Mouse (Mus musculus): ENCODE data around the gene Dip2a. TPM values are rescaled to one million over a fixed set of nuclear protein-coding genes. Genes with fewer than 3 reads are reported as not detected.

Dip2a gene
- polyA plus RNA-seq, 2 experiments from 2014 or later = 1.3 to 1.8 TPM

DNA sequence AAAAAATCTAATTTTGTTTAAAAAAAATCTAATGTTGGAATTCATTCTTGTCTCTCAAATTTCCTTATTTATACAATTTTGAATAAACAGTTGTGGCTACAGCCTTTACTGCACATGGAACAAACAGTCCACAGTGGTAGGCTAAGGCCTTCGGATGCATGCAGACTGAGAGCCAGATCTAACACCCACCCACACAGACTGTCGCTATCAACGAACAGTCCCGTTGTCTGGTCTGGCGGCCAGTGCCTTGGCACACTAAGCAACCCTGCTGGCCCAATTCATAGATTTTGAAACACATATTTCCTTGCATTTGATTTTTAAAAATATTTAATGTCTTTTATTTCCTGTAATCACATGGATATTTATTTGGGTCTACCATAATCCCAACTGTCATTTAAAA is 45.0 kb downstream of the Dip2a start:
- no peak for ATAC-seq

DNA sequence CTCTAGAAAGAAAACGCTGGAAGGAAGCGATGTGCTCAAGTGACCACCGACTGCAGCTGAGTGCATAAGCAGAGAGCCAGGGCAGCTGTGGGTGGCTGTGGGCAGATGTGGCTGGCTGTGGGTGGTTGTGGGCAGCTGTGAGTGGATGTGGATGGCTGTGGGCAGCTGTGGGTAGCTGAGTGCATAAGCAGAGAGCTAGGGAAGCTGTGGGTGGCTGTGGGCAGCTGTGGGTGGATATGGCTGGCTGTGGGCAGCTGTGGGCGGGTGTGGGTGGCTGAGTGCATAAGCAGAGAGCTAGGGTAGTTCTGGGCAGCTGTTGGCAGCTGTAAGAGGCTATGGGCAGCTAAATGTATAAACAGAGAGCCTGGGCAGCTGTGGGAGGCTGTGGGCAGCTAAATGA is 51.9 kb downstream of the Dip2a start:
- ATAC-seq = no peak

DNA sequence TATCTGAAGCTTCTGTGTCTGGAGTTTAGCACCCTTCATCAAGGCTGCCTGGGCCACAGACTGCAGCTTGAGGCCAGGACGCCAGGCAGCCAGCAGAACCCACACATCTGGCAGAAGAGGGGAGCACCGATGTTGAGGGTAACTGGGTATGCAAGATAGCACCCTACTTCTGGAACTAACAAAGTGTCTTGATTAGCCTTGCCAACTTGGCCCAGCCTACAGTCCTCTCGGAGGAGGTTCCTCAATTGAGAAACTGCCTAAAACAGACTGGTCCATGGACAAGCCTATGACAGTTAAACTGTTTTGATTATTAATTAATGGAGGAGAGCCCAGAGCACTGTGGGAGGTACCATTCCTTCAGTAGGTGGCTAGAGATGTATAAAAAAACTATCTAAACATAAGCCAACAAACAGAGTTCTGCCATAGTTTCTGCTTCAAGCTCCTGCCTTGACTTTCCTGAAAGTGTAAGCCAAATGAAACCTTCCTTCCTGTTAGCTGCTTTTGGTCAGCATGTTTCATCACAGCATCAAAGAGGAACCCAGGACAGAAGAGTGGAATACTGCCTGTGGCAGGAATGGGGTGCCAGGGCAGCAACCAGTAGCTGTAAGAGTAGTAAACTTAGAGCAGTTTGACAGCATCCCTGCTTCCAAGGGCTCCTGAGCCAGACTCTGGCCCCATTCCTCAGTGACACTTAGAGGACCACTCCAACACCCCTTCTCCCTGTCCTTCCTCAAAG is 55.0 kb downstream of the Dip2a start:
- no peak for ATAC-seq

DNA sequence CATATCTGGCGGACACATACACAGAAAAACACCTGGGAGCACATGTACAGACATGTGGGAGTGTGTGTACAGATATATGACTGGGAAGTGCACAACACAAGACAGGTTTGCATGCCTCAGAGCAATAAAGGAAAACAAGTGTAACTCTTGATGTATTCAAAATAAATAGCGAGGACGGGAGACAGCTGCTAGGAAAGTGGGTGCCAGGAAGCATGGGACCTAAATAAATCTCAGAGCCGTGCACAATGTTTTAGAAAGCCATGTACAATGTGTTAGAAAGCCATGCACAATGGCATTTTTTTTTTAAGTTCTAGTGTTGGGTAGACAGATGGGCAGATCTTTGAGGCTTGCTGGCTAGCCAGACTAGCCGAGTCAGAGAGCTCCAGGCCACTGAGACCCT is 56.0 kb downstream of the Dip2a start:
- no peak for ATAC-seq

DNA sequence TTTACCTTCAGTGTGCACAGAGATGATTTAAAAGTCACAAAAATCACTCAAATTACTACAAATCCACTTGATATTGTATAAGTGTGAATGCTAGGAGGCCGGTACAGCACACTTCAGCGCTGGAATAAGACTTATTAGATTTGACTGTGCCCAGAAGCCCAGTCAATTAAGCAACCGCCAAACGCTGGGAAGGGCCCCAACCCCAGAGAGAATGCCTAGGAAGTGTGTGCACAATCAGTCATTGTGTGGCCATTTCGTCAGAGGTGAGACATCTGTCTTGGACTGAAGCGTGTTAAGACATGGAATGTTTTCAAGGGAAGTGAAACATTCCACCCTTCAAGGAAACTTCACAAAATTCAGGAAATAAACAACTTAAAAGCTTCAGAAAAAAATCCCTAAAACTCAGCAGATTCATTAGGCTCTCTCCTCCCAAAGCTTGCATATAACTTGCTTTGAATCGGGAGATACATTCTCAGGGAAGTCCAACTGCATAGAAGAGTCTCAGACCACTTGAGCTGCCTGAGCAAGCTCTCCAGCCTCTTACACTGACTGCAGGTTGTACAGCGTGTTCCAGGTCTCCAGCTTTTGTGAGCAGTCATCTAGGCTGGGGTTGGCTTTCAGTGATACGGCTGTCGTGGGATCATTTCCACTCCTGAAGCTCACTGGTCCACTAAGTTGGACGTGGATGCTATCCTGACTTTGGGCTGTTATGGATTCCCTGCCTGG is 56.7 kb downstream of the Dip2a start:
- no peak for ATAC-seq

DNA sequence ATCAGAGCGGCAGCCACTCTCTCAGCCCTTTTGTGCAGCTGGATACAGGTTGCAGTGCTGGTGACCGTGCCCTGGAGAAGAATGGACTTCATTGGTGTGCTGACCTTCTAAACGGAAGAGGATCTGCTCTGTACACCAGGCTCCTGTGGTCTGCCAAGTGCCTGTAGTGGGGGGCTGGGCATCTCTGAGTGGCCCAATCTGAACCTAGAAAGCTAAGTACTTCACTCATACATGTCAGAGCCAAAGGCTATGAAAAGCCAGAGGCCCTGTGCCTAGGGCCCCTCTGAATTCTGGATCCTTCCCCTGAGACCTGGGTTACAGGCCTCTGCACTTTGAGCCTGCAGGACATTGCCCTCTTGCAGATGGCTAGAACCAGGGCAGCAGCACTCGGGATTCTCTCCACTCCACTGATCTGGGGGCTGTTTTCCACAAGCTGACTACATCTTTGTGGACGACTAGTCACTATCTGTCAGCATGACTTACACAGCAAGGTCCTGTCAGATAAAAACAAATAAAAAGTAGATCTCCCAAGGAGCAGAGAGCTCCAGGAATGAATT is 66.5 kb downstream of the Dip2a start:
- no peak for ATAC-seq

DNA sequence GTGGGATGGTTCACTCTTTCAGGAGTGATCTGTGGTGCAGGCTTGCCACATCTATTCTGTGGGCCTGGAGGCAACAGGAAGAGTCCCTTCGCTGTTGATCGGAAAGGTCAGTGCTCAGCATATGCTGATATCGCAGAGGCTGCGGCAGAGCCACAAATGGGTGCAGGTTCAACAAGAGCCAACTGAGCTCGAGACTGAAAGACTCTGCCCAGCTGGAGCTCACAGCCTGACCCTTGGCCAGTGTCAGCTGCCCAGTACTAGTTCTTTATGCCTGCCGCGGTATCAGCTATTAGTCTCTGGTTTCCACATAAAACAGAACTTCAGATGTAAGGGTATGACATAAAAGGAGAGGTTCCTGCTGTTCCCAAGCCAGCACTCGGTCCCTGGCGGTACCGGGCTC is 69.8 kb downstream of the Dip2a start:
- ATAC-seq = no peak

DNA sequence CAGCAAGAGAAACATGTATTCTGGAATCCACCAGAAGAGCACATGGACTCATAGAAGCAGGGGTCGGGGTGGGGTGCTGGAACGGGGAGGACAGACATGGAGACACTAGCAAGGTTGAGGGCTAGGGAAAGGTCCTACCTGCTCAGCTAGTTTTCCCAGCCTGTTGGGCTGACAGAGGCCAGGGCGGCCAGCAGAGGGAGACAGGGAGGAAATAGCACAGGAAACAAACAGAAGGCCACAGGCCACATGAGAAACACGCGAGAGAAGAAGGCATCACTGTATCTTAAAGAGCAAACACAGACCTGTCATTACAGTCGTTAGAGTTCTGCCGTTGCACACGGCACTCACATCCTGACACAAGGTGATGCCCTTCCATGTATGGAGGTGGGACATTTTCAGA is 73.9 kb downstream of the Dip2a start:
- ATAC-seq = peak; percentile 93

DNA sequence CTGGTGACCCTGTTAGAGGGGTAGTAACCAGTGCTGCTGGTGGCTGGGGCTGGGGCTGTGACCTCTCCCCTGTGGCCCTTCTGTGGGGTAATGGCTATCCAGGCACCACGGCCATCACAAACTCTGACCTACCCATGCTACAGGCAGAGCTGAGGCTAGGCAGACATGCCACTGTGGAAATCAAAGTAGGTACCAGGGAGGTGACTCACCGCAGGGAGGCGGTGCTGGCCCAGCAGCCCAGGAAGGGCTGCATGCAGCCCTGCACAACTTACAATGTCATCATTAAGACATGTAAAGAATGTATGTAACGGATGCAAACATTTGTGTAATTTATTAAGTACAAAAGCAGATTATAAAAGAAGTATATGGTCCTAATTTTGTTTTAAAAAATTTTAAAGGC is 82.7 kb downstream of the Dip2a start:
- ATAC-seq = no peak

DNA sequence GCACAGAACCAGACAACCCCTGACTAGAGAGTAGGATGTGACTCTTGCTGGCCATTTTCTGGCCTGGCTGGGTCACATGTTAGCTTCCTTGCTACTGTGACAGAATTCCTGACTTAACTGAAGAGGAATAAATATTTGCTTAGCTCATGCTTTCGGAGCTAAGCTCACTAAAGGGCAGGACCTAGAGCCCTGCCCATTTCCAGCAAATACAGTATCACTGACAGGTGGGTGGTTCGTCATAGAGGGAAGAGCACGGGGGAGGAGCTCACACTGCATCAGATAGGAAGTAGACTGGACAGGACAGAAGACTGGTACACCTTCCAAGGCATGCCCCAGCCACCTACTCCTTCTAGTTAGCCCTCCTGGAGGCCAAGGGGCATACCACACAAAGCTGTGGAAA is 83.6 kb downstream of the Dip2a start:
- ATAC-seq = no peak

DNA sequence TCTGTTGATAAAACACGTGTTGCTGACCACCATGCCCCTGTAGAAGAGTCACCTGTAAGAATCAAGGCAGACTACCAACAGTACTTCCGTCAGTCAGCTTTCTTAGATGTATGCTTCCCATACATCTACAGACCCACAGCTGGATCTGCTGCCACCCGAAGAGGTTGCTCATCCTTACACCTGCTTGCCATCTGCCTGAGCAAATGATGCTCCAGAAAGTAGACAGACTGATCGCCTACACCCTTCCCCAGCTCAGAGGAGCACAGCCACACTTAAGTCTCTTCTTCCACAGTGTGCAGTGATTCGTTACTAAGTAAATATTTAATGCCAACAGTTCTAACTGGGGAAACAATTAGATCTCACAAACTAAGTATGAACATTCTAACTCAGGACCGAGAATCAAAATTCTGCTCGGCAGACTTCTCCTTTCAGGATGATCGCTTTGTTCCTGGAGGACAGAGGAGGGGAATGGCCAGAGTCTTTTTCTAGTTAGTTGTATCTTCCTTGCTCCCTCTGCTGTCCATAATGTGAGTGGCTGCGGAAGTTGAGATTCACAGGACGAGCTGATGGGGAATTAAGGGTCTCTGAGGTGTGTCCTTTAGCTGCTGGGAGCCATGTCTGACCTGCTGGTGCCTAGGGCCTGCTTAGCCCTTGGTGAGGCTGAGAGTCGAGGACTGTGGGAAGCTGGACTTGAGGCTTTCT is 84.6 kb downstream of the Dip2a start:
- ATAC-seq = no peak

DNA sequence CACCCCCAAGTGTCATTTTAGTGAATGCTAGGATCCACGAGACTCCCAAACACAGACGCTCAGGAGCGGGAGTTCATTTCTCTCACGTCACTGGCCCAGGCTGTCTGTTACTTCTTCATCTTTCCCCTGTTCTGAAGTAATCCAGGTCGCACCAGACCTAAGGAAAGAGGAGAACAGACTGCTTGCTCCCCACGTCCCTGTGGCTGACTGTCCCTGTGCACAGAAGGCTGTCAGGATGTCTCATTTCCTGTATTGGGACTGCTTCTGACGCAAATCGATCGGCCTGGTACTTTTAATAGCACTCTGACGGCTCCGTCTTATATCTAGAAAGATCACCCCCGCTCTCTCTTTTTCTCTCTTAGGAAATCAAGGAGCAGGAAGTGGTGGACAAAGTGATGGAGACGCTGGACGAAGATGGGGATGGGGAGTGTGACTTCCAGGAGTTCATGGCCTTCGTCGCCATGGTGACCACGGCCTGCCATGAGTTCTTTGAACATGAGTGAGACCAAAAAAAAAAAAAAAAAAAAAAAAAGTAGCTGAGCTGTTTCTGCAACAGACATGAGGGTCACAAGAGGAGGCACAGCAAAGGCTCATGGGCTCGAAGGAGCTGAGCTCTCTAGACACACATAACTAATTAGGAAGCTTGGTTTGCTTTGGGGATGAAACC is 85.4 kb downstream of the Dip2a start:
- ATAC-seq = no peak

DNA sequence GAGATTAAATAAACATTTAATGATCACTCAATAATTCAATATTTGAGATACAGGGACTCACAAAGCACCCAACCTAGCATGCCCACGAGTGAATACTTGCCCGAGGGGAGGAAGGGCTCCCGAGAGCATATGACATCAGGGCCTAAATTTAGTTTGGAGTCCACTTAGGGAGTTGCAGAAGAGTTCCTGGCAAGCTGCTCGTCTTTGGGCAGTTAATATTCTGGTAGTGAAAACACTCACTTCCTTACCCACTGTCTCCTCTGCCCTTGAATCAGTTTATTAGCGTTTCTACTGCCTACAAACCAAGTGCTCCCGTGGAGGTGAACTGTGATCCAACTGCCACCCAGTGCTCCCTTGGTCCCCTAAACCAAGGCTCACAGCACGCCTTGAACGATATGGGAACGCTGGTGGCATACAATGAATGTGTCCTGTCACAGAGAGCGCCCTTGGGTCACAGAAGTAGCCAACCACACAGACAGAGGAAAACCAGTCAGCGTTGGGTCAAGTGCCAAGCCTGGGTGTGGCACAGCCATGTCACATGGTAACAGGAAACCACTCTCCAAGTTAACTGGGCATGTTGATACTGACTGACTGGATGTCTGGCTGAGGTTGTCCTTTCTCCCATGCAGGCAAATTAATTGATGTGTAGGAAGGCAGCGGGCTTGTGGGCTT is 87.2 kb downstream of the Dip2a start:
- no peak for ATAC-seq

DNA sequence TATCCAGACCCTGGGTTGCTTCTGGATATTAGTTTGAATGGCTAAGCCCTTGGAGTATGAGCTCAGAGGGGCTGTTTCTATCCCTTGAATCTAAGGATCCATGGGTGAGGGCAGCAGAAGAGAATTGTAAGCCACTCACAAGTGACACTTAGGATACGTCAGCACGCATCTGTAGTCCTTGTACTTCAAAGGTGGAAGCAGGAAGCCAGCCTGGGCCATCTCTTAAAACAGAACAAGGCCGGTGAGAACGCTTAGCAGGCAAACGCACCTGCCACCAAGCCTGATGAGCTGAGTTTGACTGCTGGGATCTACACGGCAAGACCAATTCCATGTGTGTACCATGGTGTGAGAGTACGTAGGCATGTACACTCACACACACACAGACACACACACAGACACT is 87.9 kb downstream of the Dip2a start:
- no peak for ATAC-seq

DNA sequence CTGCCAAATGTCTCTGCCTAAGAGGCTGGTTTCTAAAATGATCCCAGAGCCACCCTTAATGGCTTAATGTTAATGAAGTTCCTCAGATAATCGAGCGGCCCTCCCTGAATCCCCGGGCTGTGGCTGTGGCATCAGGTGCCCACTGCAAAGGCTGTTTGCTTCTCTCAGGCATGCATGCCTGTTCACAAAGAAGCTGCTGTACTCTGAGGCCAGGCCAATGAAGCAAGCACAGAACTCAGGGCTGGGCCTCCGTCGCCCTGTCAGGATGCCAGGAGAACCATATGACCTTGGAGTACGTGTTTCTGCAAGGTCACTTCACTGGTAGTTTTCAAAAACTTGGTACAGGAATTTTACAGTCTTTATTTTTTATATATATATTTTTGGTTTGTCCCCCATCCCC is 89.5 kb downstream of the Dip2a start:
- no peak for ATAC-seq

DNA sequence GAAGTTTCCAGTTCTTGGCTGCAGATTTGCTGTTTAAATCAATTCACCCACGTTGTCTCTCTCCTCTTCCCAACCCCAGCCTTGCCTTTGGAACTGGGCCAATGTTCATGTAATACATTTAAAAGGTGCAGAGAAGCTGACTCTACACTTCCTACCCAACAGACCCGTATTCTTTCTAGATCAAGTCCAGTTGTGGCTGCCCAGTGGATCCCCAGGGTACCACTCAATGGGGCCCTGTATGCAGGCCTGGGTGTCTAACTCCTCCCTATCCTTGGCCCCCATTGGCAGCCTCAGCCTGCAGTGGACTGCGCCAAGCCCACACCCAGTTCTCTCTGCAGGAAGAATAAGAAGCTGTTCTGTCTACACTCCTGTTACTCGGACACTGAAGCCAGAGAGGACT is 91.6 kb downstream of the Dip2a start, which contains the start of gene S100b:
S100b (plus strand) TSS at position 318 of the 400 bp plus-strand sequence.
- ATAC-seq = no peak

DNA sequence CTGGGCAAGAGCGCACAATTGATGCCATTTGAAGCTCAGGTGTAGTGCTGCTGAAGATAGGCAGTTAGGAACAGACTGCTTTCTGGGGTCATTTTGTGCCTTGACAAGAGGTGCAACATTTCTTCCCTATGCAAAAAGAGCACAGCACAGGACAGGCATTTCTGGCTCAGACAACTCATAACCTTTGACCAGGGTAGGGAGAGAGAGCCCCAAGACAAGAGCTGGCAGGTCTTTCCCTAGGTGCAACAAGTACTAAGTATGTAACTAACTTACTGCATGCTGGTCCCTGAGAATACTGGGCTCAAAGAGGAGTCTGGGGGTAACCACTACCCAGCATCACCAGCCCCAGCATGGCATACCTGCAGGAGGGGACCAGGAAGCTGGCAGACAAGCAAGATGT is 92.0 kb downstream of the Dip2a start:
- no peak for ATAC-seq

DNA sequence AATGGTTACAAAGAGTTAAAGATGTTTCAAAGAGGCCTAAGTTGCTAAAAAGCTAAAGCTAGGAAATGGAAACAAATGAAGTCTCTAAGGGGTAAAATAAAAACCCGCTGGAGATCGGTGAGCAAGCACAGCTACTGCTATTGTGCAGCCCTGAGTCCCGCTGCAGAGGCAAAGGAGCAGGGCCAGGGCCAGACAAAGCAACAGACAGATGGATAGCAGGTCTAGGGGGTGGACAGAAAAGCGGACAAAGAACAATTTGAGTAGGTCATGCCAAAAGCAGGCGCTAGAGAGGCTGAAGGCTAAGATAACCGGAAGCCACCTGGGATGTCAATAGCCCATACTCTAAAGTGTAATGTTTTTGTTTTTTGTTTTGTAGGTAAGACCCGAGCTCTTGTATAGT is 94.2 kb downstream of the Dip2a start:
- ATAC-seq = no peak

DNA sequence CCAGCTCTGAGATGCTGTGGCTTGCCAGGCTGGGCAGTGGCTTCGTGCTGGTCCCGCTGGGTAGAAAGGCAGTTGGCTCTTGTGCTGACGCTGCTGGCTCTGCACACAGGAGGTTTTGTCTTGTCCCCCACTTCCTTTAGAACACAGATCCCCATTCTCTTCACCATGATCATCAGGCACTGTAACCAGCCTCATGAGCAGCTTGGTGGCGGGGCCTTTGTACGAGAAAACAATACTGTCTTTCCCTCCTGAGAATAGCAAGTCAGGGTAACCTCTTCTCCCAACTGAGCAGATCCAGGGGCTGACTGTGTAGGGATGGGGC is 96.5 kb downstream of the Dip2a start:
- ATAC-seq = no peak

DNA sequence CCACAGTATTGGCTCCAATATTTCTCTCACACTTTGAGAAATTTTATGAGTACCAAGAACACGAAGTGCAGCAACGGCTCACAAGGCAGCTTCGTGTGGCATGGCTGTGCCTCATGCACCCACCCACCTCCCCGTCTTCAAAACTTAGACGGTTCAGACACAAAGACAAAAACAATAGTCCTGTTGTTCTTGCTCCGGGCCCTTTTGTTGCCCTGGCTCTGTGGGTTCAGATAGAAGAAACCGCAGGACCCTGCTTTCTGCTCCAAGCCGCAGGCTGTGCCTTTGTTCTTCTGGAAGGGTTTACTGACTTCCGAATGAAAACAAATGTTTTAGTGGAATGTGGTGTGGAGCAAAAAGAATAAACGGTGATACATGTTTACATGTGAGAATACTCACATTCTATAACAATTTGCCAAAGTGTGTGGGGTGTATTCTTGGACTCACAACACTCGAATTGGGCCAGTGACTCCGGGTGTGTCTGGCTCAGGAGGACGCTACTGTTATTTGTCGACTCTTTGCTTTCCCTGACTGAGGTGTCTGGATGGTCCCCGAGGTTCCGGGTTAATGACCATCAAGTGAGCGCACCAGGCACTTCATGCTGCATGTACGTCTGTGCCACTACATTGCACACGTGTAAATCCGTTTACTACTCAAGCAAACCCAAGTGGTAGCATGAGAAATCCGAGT is 97.0 kb downstream of the Dip2a start:
- no peak for ATAC-seq

DNA sequence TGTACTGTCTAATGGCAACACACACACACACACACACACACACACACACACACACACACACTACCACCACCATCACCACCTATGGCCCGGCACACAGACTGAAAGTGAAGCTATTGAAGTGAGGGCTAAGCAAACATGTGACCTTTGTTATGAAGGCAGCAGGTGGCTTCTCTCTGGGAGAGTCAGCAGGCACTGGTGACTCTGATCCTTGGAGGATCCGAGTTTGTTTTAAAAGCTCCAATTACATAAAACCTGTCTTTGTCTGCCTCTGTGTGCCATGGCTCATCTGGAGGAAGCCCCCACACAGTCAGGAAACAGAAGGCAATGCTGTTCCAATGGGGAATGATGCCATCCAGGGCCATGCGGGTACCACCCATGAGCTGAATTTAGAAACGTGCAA is 98.5 kb downstream of the Dip2a start:
- no peak for ATAC-seq

DNA sequence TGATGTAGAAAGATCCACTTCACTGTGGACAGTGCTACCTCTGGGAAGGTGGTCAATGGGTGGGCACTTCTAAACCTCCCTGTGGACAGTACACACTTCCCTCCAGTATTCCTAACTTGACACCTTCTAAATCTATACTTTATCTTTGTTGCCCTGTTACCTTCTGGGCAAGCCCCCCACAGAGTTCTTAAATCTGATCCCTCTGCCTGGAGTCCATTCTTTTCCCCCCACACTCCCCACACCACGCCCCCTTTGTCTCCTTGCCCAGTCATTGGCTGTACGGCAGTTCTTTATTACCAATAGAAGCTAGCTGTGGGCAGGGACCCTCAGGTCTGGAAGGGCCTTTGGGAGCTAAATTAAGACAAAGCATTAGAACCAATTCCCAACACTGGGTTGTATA is 100.0 kb downstream of the Dip2a start:
- no peak for ATAC-seq
